Mouse (Mus musculus) midbrain, embryonic 10.5 days (tissue): ENCODE measurements around the gene B4galnt1. TPM values are rescaled to one million over a fixed set of nuclear protein-coding genes. Genes with fewer than 3 reads are reported as not detected.
"Not testable (repeated sequence)": the region's sequence is repeated elsewhere in the genome, so short reads cannot be mapped to it uniquely, and the experiment has no call there.

Experiments used
- DNase-seq: peaks from one replicate; pipeline ENCODE4 v3.0.0-alpha.2; 2017; ENCODE audit warnings: low spot score
- H3K27ac ChIP-seq: fragments of 300-500 bp; sonication (generic); replicated peaks from 2 replicates; pipeline ENCODE4 v1.5.1; 2016; ENCODE audit warnings: mild to moderate bottlenecking
- H3K27me3 ChIP-seq: fragments of 300-500 bp; sonication (generic); 2 replicates; pipeline ENCODE4 v1.6.1; 2016; ENCODE audit warnings: low read depth, mild to moderate bottlenecking; ENCODE audit not compliant: poor library complexity, severe bottlenecking
- H3K36me3 ChIP-seq: fragments of 300-500 bp; sonication (generic); 2 replicates; pipeline ENCODE4 v1.6.1; 2016; ENCODE audit warnings: mild to moderate bottlenecking, moderate library complexity
- H3K4me1 ChIP-seq: fragments of 300-500 bp; sonication (generic); 2 replicates; pipeline ENCODE4 v1.6.1; 2016
- H3K4me3 ChIP-seq: fragments of 300-500 bp; sonication (generic); 2 replicates; pipeline ENCODE4 v1.5.1; 2016; ENCODE audit warnings: mild to moderate bottlenecking, moderate library complexity
- H3K9me3 ChIP-seq: fragments of 300-500 bp; sonication (generic); replicated peaks from 2 replicates; pipeline ENCODE4 v1.6.1; 2016; ENCODE audit warnings: mild to moderate bottlenecking
- WGBS: fragments of 180-500 bp; shearing (Covaris S2); methylation state at CpG from one replicate; pipeline ENCODE4 v1.1.7; 2016; 5-methylcytosine and 5-hydroxymethylcytosine counted together
- polyA plus RNA-seq: library from polyadenylated mRNA; unstranded; fragments of >200 nt; fragmentation: Nextera tagmentation; extraction: Ambion mirVana; gene quantifications from 2 replicates; pipeline ENCODE4 v1.2.1, GENCODE M21; 2016

The B4galnt1 gene
- polyA plus RNA-seq, 1 experiment from 2014 or later: 4.9 TPM

- no peaks in the 10 kb centered on the region for H3K36me3 ChIP-seq
- no peaks in the 10 kb centered on the region for H3K9me3 ChIP-seq
- WGBS: 75% methylated on average over 5 of the region's 5 CpGs
- H3K27me3 ChIP-seq: no peaks in the 10 kb centered on the region
- no peak for DNase-seq
- H3K4me3 ChIP-seq: no peak overlapping the region
- H3K4me1 ChIP-seq: no peaks in the 10 kb centered on the region
- H3K27ac ChIP-seq: no peak overlapping the region
These were observed 32.6 kb upstream of the B4galnt1 start for GRCm38 (mm10) chr10:127132469-127132868.

GRCm38 (mm10) chr10:127134394-127135035, 30.5 kb upstream of the B4galnt1 start:
- 85% methylated on average over 3 of the region's 3 CpGs for WGBS
- H3K4me3 ChIP-seq, DNase-seq, H3K9me3 ChIP-seq, H3K27me3 ChIP-seq, H3K36me3 ChIP-seq, H3K27ac ChIP-seq, H3K4me1 ChIP-seq: not testable (repeated sequence)

DNA sequence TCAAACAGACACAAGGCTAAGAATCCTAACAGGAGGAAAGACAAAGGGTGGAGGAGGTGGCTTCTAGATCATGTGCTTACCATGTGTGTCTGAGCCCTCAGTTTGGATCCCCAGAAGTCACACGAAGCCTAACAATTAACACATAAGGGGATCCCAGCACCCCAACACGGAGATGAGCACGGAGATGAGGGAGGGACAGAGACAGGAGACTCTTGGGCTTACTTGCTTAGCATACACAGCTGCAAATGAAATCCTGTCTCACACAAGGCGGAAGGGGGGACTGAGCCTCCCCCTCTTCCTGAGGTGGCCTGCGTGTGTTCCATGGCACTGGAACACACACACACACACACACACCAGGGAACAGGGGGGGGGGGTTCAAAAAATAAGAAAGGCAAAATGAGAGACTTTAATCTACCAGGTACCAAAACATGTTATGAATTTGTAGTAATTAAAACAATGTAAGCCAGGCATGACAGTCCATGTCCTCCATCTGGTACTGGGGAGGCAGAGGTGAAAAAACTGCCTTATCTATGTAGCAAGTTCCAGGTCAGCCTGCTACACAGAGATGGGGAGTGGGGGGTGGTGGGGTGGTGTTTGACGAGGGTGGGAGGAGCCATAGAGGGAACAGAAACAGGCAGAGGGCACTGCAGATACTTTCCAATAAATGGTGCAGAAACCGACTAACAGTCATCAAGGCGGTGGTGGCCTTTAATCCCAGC, 29.7 kb upstream of the B4galnt1 start:
- WGBS: 68% methylated on average over 8 of the region's 8 CpGs
- no peaks in the 10 kb centered on the region for H3K27me3 ChIP-seq
- no peak overlapping the region for H3K4me3 ChIP-seq
- H3K27ac ChIP-seq: no peak overlapping the region
- H3K9me3 ChIP-seq: no peaks in the 10 kb centered on the region
- DNase-seq: no peak
- no peaks in the 10 kb centered on the region for H3K4me1 ChIP-seq
- H3K36me3 ChIP-seq: no peaks in the 10 kb centered on the region

- Histone ChIP-seq H3K27me3 (no peaks in the 10 kb centered on the region), H3K36me3 (no peaks in the 10 kb centered on the region), H3K27ac (no peak overlapping the region), H3K9me3 (no peaks in the 10 kb centered on the region), H3K4me1 (no peaks in the 10 kb centered on the region), H3K4me3 (no peak overlapping the region)
- no peak for DNase-seq
- 89% methylated on average over 4 of the region's 4 CpGs for WGBS
These were observed 28.5 kb upstream of the B4galnt1 start for GRCm38 (mm10) chr10:127136510-127136909.

DNA sequence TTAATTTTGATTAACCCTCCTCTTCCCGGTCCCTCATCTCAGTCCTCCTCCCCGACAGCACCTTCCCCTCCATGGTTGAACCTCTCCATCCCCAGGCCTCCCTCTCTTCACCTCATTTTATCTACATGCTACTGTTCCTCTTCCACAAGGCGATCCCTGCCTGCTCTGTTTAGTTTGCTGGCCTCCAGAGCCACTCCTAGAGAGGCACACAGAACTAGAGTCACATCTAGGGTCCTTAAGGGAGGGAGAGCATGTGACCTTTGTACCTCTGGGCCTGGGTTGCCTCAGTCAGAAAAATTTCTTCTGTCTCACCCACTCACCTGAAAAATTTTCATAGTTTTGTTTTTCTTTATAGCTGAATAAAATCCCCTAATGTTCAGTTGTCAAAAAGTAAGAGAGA, 27.1 kb upstream of the B4galnt1 start:
- Histone ChIP-seq H3K27ac (no peak overlapping the region), H3K36me3 (no peaks in the 10 kb centered on the region), H3K4me3 (no peak overlapping the region), H3K27me3 (no peaks in the 10 kb centered on the region), H3K4me1 (no peaks in the 10 kb centered on the region), H3K9me3 (no peaks in the 10 kb centered on the region)
- no peak for DNase-seq
- 91% methylated on average over 3 of the region's 3 CpGs for WGBS

DNA sequence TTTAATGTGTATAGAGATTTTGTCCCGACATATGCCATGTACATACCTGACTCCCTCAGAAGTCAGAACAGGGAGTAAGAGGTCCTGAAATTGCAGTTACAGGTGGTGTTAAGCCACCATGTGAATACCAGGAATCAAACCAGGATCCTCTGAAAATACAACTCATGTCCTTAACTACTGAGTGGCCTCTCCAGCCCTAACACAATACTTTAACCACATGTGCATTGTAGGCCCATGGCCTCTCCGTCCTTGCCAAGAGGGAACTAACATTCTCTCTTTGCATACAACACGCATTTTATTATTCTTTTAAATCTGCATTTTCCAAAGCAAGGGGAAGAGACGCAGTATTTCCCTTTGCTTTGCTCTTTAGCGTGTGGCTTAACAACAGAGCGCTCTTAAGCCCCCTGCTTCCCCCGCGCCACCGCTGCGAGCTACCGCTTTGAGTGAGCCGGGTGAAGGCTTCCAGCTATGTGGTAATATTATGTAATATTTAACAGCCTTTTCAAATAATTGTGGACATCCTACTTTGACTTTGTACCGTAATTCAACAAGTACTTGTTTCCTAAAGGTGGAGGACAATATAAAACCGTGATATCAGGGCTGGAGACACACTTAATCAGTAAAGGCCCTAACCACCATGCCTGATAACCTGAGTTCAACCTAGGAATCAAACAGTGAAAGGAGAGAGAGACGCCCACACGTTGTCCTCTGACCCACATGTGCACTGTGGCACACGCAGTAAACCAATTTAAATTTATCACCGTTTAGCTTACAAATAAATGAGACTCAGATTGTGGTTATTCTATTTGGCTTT, 26.5 kb upstream of the B4galnt1 start:
- Histone ChIP-seq H3K9me3 (no peaks in the 10 kb centered on the region), H3K4me3 (no peak overlapping the region), H3K27me3 (no peaks in the 10 kb centered on the region), H3K4me1 (no peaks in the 10 kb centered on the region), H3K27ac (no peak overlapping the region), H3K36me3 (no peaks in the 10 kb centered on the region)
- WGBS: 91% methylated on average over 18 of the region's 18 CpGs
- no peak for DNase-seq

- Histone ChIP-seq H3K4me3 (no peak overlapping the region), H3K27me3 (no peaks in the 10 kb centered on the region), H3K9me3 (no peaks in the 10 kb centered on the region), H3K36me3 (no peaks in the 10 kb centered on the region), H3K4me1 (peaks cover 4% of the 10 kb centered on the region; the same call in 1 of the 2 replicates), H3K27ac (no peak overlapping the region)
- DNase-seq: no peak
- WGBS: 84% methylated on average over 11 of the region's 11 CpGs
These were observed 24.1 kb upstream of the B4galnt1 start for GRCm38 (mm10) chr10:127140971-127141370.

GRCm38 (mm10) chr10:127141500-127141899, 23.5 kb upstream of the B4galnt1 start:
- Histone ChIP-seq H3K36me3 (no peaks in the 10 kb centered on the region), H3K27ac (no peak overlapping the region), H3K27me3 (no peaks in the 10 kb centered on the region), H3K4me1 (peaks cover 4% of the 10 kb centered on the region; the same call in 1 of the 2 replicates), H3K9me3 (no peaks in the 10 kb centered on the region), H3K4me3 (no peak overlapping the region)
- no peak for DNase-seq
- WGBS: 82% methylated on average over 8 of the region's 8 CpGs

DNA sequence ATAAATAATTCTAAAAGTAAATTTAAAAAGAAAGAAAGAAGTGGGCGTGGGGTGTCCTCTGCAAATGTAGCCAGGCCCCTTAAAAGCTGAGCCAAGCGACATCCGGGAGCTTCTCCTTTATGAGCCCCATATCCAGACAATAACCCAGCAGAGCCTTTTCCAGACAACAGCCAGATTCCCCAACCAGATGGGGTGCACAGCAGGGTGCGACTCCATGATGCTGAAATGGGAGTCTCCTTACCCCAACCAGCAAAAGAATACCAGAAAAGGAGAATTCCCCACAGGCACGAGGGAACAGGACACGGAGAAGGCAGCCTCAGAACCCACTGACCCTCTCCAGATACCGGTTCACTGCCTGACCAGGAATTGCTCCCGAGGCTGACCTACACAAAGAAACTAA, 21.8 kb upstream of the B4galnt1 start:
- WGBS: 89% methylated on average over 8 of the region's 8 CpGs
- no peak for DNase-seq
- no peak overlapping the region for H3K4me3 ChIP-seq
- H3K27me3 ChIP-seq: no peaks in the 10 kb centered on the region
- no peaks in the 10 kb centered on the region for H3K36me3 ChIP-seq
- no peaks in the 10 kb centered on the region for H3K9me3 ChIP-seq
- peaks cover 4% of the 10 kb centered on the region; the same call in 1 of the 2 replicates for H3K4me1 ChIP-seq
- no peak overlapping the region for H3K27ac ChIP-seq

DNA sequence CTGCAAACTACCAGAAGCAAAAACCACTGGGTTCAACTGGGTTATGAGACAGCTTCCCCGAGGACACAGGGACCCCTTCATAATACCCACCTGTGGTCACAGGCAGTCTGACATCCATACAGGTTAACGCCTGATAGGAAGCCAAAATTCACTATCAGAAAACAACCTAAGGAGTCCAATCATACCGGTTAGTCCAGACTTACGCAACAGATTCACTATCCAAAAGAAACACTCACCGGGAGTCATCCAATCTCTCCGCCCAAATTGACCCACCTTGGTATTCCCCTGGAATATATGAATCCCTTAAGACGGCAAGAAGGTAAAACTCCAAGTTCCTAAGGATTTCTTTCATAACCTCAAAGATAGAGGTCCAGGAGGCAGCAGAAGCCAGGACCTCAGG, 20.5 kb upstream of the B4galnt1 start:
- Histone ChIP-seq H3K27me3 (no peaks in the 10 kb centered on the region), H3K4me1 (peaks cover 4% of the 10 kb centered on the region; the same call in 1 of the 2 replicates), H3K9me3 (no peaks in the 10 kb centered on the region), H3K36me3 (no peaks in the 10 kb centered on the region), H3K27ac (no peak overlapping the region), H3K4me3 (no peak overlapping the region)
- WGBS: 94% methylated on average over 7 of the region's 7 CpGs
- no peak for DNase-seq

DNA sequence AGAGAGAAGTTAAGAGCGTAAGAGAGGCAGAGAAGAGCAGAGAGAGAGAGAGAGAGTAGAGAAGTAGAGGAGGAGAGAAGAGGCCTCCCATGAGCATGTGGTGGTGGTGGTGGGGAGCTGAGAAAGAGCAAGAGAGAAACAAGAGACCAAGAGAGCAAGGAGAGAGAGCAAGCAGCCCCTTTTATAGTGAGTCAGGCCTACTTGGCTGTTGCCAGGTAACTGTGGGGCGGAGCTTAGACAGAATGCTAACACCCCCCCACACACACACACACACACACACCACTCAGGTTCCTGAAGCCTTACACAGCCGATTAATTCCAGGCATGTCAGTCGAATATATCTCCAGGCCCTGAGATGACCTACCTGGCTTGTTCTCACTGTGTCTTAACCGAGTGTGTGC, 19.7 kb upstream of the B4galnt1 start:
- H3K36me3 ChIP-seq: no peaks in the 10 kb centered on the region
- no peaks in the 10 kb centered on the region for H3K27me3 ChIP-seq
- H3K27ac ChIP-seq: no peak overlapping the region
- H3K4me1 ChIP-seq: peaks cover 4% of the 10 kb centered on the region; the same call in 1 of the 2 replicates
- 82% methylated on average over 5 of the region's 5 CpGs for WGBS
- no peak overlapping the region for H3K4me3 ChIP-seq
- no peak for DNase-seq
- no peaks in the 10 kb centered on the region for H3K9me3 ChIP-seq

GRCm38 (mm10) chr10:127147135-127147534, 17.9 kb upstream of the B4galnt1 start:
- no peak for DNase-seq
- H3K4me3 ChIP-seq: no peak overlapping the region
- no peak overlapping the region for H3K27ac ChIP-seq
- H3K36me3 ChIP-seq: no peaks in the 10 kb centered on the region
- peaks cover 1% of the 10 kb centered on the region; the same call in 1 of the 2 replicates for H3K9me3 ChIP-seq
- no peaks in the 10 kb centered on the region for H3K27me3 ChIP-seq
- H3K4me1 ChIP-seq: peaks cover 4% of the 10 kb centered on the region; the same call in 1 of the 2 replicates
- 85% methylated on average over 6 of the region's 6 CpGs for WGBS

- no peaks in the 10 kb centered on the region for H3K4me1 ChIP-seq
- no peak for DNase-seq
- no peak overlapping the region for H3K27ac ChIP-seq
- 88% methylated on average over 4 of the region's 4 CpGs for WGBS
- no peaks in the 10 kb centered on the region for H3K27me3 ChIP-seq
- H3K4me3 ChIP-seq: no peak overlapping the region
- peaks cover 5% of the 10 kb centered on the region; the same call in 1 of the 2 replicates for H3K9me3 ChIP-seq
- no peaks in the 10 kb centered on the region for H3K36me3 ChIP-seq
These were observed 14.6 kb upstream of the B4galnt1 start for GRCm38 (mm10) chr10:127150471-127150872.
